Mouse (Mus musculus): Measurements from ENCODE around the gene Slc25a35. TPM values are rescaled to one million over a fixed set of nuclear protein-coding genes. Genes with fewer than 3 reads are reported as not detected.
"Not testable (repeated sequence)": the region's sequence is repeated elsewhere in the genome, so short reads cannot be mapped to it uniquely, and the experiment has no call there.

Slc25a35 gene
- total RNA-seq, 2 experiments from 2014 or later: 0.75 to 2.8 TPM

DNA sequence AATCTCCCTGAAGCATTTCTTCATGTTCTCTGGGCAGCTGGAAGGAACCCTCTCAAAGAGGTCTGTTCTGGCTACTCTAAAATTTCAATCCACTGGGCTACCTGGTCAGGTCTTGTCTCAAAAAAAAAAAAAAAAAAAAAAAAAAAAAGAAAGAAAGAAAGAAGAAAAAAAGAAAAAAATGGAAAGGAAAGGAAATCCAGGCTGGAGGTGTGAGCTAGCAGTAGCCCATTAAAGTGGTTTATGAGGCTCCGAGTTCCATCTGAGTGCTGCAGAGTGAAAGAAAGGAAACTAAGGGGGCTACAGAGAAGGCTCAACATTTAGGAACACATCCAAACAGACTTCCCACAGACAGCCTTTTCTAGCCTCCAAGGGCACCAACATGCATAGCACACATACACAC, 10.0 kb upstream of the Slc25a35 start:
- no peak for ATAC-seq (replicated peaks; ENCODE audit: poor library complexity)

- ATAC-seq (replicated peaks; ENCODE audit: poor library complexity): no peak
Measured at GRCm38 (mm10) chr11:68961596-68961995, 6.3 kb upstream of the Slc25a35 start.

DNA sequence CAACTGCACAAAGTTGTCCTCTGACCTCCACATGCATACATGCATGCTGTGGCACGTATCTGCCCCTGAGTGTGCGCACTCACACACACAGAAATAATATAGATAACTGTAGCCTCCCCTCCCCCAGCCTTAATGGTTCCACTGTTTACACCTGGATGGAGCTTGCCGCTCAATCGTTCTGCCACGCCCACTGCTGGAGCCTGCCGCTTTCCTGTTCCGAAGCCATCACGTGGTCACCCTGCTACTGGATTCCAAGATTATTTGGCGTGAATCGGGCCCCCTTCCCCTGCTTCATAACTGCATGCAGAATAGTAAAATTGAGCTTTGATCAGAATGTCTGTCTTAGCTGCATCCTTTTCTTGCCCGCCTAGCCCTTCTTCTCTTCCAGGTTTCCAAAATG, 5.8 kb upstream of the Slc25a35 start:
- not testable (repeated sequence) for ATAC-seq (replicated peaks; ENCODE audit: poor library complexity)

DNA sequence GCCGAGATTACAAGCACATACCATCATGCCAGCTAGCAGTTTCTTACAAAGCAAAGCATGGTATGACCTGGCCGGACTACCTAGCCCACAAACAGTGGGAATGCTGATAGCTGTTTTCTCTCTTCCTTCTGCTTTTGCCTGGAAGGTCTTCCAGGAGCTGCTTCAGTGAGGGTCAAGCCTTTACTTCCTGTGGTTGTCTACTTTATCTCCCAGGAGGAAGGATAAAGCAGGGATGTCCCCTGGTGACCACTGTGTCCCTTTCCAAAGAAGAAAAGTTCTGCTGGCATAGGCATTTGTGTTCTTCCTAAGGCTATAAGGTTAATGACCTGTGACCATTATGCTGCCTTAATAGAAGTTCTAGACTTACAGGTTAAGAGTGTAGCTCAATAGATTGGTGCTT, 4.5 kb upstream of the Slc25a35 start:
- no peak for ATAC-seq (replicated peaks; ENCODE audit: poor library complexity)

GRCm38 (mm10) chr11:68965050-68965449, 2.9 kb upstream of the Slc25a35 start:
- ATAC-seq (replicated peaks; ENCODE audit: poor library complexity): no peak

DNA sequence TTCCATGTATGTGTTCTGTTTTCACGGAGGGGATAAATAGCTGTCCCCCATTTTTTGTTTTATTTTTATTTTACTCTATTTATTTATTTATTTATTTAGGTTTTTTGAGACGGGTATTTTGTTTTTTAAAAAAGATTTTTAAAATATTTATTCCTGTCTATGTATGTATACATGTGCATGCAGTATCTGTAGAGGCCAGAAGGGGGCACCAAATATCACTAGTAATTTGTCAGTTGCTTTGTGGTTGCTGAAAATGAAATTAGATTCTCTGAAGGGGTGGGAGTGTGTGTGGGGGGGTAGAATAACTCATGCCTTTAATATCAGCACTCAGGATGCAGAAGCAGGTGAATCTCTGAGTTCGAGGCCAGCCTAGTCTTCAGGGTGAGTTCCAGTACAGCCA, 2.1 kb upstream of the Slc25a35 start:
- ATAC-seq (replicated peaks; ENCODE audit: poor library complexity): peak; percentile 51

DNA sequence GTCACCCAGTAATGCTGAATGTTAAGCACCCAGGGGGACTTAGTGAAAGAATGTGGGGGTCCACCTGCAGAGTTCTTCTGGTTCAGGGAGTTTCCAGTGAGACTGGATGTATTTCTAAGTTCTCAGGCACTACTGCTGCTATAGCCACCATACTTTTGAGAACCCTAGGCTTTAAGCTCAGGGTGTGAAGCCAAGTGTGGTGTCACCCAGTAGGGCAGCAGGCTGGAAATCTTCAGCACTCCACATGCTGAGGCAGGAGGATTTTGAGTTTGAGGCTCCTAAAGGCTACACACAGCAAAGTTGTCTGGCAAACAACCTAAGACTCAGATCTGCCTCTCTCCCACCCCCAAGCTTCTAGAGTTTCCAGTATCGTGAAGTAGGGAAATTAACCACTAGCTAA, 1.4 kb upstream of the Slc25a35 start:
- no peak for ATAC-seq (replicated peaks; ENCODE audit: poor library complexity)

- ATAC-seq (replicated peaks; ENCODE audit: poor library complexity): no peak
Measured at GRCm38 (mm10) chr11:68968752-68969151, 821 bp downstream of the Slc25a35 start.

- no peak for ATAC-seq (replicated peaks; ENCODE audit: poor library complexity)
Measured at GRCm38 (mm10) chr11:68970232-68970631, 2.3 kb downstream of the Slc25a35 start.

- ATAC-seq (replicated peaks; ENCODE audit: poor library complexity): peak; percentile 93
Measured at GRCm38 (mm10) chr11:68973250-68974058, 5.5 kb downstream of the Slc25a35 start.

- ATAC-seq (replicated peaks; ENCODE audit: poor library complexity): no peak
Measured at GRCm38 (mm10) chr11:68974059-68974450, 6.1 kb downstream of the Slc25a35 start.

- no peak for ATAC-seq (replicated peaks; ENCODE audit: poor library complexity)
Measured at GRCm38 (mm10) chr11:68975085-68975484, 7.2 kb downstream of the Slc25a35 start, which contains the start of gene Rangrf. TSS of gene Rangrf (minus strand) at chr11:68975185.

DNA sequence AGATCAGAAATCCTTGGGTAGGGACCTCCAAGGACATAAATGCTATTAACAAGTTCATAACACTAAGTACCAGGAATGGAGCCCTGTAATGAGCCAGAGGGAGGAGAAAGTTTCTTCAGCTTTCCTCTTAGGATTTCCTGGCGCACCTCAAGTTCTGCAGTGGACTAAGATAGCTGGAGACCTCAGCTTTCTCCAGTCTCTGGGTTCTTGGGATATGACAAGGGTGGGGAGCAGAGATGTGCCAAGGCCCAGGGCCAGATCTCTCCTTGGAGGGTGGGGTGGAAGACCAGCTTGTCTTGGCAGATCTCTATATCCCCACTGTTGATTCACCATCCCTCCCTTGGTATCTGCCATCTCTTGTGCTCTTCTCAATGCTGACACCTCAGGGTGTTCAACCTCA, 7.7 kb downstream of the Slc25a35 start:
- no peak for ATAC-seq (replicated peaks; ENCODE audit: poor library complexity)

GRCm38 (mm10) chr11:68979320-68979733, 11.4 kb downstream of the Slc25a35 start:
- ATAC-seq (replicated peaks; ENCODE audit: poor library complexity): peak; percentile 60

DNA sequence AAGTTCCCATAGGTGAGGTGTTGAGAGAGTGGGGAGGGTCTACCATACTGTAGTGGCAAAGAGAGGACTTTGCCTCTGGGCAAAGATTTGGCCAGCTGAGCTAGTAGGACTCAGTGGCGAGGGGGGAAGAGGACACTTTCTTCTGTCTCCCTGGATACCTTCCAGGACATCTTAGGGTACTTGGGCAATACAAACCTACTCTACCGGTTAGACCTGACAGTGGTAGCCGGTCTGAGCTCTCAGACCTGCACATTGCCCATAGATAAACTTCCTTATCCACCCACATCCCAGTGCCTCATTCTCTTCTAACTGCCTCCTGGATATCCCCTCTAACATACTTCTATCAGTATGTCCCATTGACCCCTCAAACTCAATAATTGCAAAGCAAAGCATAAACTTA, 13.0 kb downstream of the Slc25a35 start:
- ATAC-seq (replicated peaks; ENCODE audit: poor library complexity): no peak

DNA sequence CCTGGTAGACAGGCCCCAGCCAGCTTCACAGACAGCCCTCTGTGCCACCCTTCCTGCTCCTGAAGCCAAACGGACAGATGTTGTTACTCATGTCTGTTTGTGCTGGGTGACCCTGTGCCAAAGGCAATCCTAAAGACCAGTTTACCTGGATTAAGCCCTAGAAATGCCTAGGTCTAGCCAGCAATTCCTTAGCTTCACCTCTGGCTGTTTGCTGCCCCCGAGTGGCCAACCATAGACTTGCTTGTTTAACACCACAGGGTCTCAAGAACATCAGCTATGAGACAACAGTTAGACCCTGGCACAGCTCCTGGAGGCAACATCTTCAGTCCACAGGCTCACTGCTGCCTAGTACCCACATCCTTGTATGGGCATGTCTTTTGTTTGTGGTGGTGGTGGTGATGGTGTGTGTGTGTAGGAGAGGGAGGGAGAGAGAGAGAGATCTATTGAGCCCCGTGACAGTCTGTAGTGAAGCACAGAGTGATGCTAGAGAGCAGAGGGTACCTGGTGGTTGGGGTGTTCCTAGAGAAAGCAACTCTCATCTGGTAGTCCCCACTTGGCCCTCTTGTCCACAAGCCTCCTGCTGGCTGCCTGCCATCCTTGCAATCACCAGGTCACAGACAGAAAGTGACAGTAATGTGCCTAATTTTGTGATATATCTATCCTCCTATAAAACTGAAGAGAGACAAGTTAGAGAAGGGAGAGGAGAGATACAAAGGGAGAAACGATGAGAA, 14.9 kb downstream of the Slc25a35 start:
- ATAC-seq (replicated peaks; ENCODE audit: poor library complexity): peak; percentile 77

DNA sequence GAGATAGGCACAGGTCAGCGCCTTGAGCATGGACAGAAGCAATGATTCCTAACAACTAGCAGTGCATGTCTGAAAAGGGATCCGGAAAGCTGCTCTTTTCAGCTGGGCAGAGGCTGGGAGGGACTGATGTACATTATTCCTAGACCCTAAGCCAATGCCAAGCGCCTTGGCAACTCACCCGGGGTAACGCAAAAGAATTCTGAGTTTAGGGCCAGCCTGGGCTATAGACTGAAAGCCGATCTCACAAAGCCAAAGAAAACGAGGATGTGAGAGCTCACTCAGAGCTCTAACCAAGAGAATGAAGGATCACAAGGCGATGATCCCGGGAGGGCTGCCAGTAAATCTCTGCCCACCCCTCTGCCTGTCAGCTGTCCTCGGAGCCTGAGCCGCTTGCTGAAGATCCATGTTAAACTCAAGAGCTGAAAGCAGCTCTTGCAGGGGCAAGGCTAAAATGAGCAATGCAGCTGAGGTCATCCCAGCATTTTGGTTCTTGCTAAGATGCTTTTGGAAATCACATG, 19.5 kb downstream of the Slc25a35 start:
- ATAC-seq (replicated peaks; ENCODE audit: poor library complexity): no peak

DNA sequence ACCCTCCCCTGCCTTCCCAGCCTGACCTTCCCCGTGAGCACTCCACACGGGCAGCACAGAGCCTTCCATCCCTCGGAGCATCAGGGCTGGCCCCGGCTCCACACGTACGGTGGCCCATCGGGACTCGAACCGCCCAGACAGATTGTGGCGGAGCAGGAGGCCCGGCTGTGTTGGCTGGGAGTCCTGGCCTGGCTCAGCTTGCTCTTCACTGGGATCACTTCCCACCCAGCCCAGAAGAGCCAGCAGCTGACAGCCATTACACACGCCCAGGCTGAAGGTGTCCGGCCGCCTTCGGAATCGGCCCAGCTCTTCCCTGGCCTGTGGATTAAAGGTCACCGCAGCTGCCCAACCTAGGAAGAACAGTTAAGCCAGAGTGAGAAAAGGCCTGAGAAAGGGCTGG, 20.4 kb downstream of the Slc25a35 start:
- ATAC-seq (replicated peaks; ENCODE audit: poor library complexity): no peak

DNA sequence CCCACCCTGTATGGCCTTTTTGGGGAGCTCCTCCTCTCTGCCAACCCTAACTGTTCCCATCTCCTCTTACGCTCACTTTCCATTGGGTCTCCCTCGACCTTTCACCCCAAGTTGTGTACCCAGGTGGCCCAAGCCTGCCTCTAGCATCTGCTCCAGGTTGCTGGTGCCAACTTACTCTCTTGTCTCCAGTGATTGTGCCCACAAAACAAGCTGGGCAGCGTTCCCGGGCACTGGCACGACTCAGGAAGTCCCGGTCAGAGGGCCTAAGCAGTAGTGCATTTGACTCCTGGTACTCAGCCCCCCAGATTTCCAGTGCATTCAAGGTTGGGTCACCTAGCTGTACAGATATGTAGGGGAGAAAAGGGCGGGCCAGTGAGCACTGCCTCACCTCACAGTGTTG, 25.2 kb downstream of the Slc25a35 start:
- ATAC-seq (replicated peaks; ENCODE audit: poor library complexity): no peak

- ATAC-seq (replicated peaks; ENCODE audit: poor library complexity): peak; percentile 65; the same call in 1 of the 2 replicates
Measured at GRCm38 (mm10) chr11:68994377-68994776, 26.4 kb downstream of the Slc25a35 start.

DNA sequence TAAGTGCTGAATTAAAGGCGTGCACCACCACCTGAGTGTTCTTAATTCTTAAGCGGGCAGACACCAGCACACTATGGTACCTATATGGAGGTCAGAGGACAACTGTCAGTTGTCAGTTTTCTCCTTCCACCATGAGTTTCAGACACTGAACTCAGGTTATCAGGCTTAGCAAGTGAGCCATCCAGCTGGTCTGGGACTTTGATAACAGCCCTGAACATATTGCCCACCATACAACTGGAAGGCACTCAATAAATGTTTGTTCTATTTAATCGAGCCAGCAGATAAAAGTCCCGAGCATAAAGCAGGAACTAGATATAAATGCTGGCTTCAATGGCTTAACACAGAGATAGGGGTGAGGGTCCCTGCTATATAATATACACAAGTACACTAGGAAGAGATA, 29.1 kb downstream of the Slc25a35 start:
- ATAC-seq (replicated peaks; ENCODE audit: poor library complexity): peak; percentile 61

DNA sequence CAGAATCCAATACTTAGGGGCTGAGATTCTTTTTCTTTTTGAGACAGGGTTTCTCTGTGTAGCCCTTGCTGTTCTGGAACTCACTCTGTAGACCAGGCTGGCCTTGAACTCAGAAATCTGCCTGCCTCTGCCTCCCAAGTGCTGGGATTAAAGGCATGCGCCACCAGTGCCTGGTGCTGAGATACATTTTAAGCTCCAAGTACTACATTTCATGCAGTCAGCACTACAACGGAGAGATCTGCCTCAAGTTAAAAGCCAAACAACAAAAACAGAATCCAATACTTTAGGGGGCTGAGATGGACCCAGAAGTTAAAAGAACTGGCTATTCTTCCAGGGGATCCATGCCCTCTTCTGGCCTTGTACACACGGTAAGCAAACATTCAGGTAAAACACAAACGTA, 34.9 kb downstream of the Slc25a35 start:
- not testable (repeated sequence) for ATAC-seq (replicated peaks; ENCODE audit: poor library complexity)

All from megakaryocyte progenitor cell, adult 5-6 weeks (primary cell).